Mouse (Mus musculus): ENCODE measurements around the gene Ndufs1. TPM values are rescaled to one million over a fixed set of nuclear protein-coding genes. Genes with fewer than 3 reads are reported as not detected.
"Not testable (repeated sequence)": the region's sequence is repeated elsewhere in the genome, so short reads cannot be mapped to it uniquely, and the experiment has no call there.

Ndufs1 gene
- polyA plus RNA-seq, 1 experiment from 2014 or later: 184 TPM

- Histone ChIP-seq H3K9ac (ENCODE audit: low read depth, low read length) (no peak overlapping the region), H3K9me3 (ENCODE audit: control insufficient read depth, low read length) (no peaks in the 10 kb centered on the region), H3K27ac (ENCODE audit: low read depth, low read length) (no peak overlapping the region), H3K4me1 (replicated peaks; ENCODE audit: control insufficient read depth, insufficient read depth, low read length) (no peaks in the 10 kb centered on the region), H3K4me2 (no peak overlapping the region), H3K36me3 (ENCODE audit: control insufficient read depth, insufficient read depth, low read length) (no peaks in the 10 kb centered on the region), H3K4me3 (ENCODE audit: low read depth, low read length) (no peak overlapping the region), H3K27me3 (replicated peaks; ENCODE audit: control insufficient read depth, insufficient read depth, low read length) (no peaks in the 10 kb centered on the region)
- DNase-seq (ENCODE audit: low spot score) (no peak), ATAC-seq (replicated peaks; ENCODE audit: low FRiP score) (no peak)
- 71% methylated on average over 11 of the region's 11 CpGs for WGBS
These were observed 15.9 kb upstream of the Ndufs1 start for GRCm38 (mm10) chr1:63192306-63193065.

GRCm38 (mm10) chr1:63190851-63191250, 14.2 kb upstream of the Ndufs1 start:
- Histone ChIP-seq H3K9me3 (ENCODE audit: control insufficient read depth, low read length) (no peaks in the 10 kb centered on the region), H3K27ac (ENCODE audit: low read depth, low read length) (no peak overlapping the region), H3K27me3 (replicated peaks; ENCODE audit: control insufficient read depth, insufficient read depth, low read length) (no peaks in the 10 kb centered on the region), H3K4me1 (replicated peaks; ENCODE audit: control insufficient read depth, insufficient read depth, low read length) (no peaks in the 10 kb centered on the region), H3K4me3 (ENCODE audit: low read depth, low read length) (no peak overlapping the region), H3K4me2 (no peak overlapping the region), H3K36me3 (ENCODE audit: control insufficient read depth, insufficient read depth, low read length) (no peaks in the 10 kb centered on the region), H3K9ac (ENCODE audit: low read depth, low read length) (no peak overlapping the region)
- DNase-seq (ENCODE audit: low spot score): no peak
- 90% methylated on average over 8 of the region's 8 CpGs for WGBS
- ATAC-seq (replicated peaks; ENCODE audit: low FRiP score): no peak

- H3K9ac ChIP-seq (ENCODE audit: low read depth, low read length): no peak overlapping the region
- H3K4me2 ChIP-seq: no peak overlapping the region
- H3K36me3 ChIP-seq (ENCODE audit: control insufficient read depth, insufficient read depth, low read length): no peaks in the 10 kb centered on the region
- no peaks in the 10 kb centered on the region for H3K4me1 ChIP-seq (replicated peaks; ENCODE audit: control insufficient read depth, insufficient read depth, low read length)
- WGBS: 81% methylated on average over 3 of the region's 3 CpGs
- H3K9me3 ChIP-seq (ENCODE audit: control insufficient read depth, low read length): no peaks in the 10 kb centered on the region
- no peak overlapping the region for H3K27ac ChIP-seq (ENCODE audit: low read depth, low read length)
- DNase-seq (ENCODE audit: low spot score) (no peak), ATAC-seq (replicated peaks; ENCODE audit: low FRiP score) (no peak)
- H3K27me3 ChIP-seq (replicated peaks; ENCODE audit: control insufficient read depth, insufficient read depth, low read length): no peaks in the 10 kb centered on the region
- no peak overlapping the region for H3K4me3 ChIP-seq (ENCODE audit: low read depth, low read length)
These were observed 11.9 kb upstream of the Ndufs1 start for GRCm38 (mm10) chr1:63188536-63188935.

GRCm38 (mm10) chr1:63185430-63185829, 8.8 kb upstream of the Ndufs1 start:
- ATAC-seq (replicated peaks; ENCODE audit: low FRiP score); H3K4me1 ChIP-seq (replicated peaks; ENCODE audit: control insufficient read depth, insufficient read depth, low read length); H3K9me3 ChIP-seq (ENCODE audit: control insufficient read depth, low read length); H3K4me3 ChIP-seq (ENCODE audit: low read depth, low read length); DNase-seq (ENCODE audit: low spot score); H3K27me3 ChIP-seq (replicated peaks; ENCODE audit: control insufficient read depth, insufficient read depth, low read length); H3K36me3 ChIP-seq (ENCODE audit: control insufficient read depth, insufficient read depth, low read length); H3K4me2 ChIP-seq; H3K27ac ChIP-seq (ENCODE audit: low read depth, low read length); H3K9ac ChIP-seq (ENCODE audit: low read depth, low read length): not testable (repeated sequence)
- 96% methylated on average over 5 of the region's 6 CpGs for WGBS

GRCm38 (mm10) chr1:63182636-63183270, 6.1 kb upstream of the Ndufs1 start:
- WGBS: 61% methylated on average over 10 of the region's 10 CpGs
- DNase-seq (ENCODE audit: low spot score) (no peak), ATAC-seq (replicated peaks; ENCODE audit: low FRiP score) (no peak)
- no peaks in the 10 kb centered on the region for H3K27me3 ChIP-seq (replicated peaks; ENCODE audit: control insufficient read depth, insufficient read depth, low read length)
- no peak overlapping the region for H3K4me3 ChIP-seq (ENCODE audit: low read depth, low read length)
- H3K36me3 ChIP-seq (ENCODE audit: control insufficient read depth, insufficient read depth, low read length): peaks cover 17% of the 10 kb centered on the region
- H3K4me2 ChIP-seq: no peak overlapping the region
- no peaks in the 10 kb centered on the region for H3K9me3 ChIP-seq (ENCODE audit: control insufficient read depth, low read length)
- peaks cover 6% of the 10 kb centered on the region; the same call in 1 of the 2 replicates for H3K4me1 ChIP-seq (replicated peaks; ENCODE audit: control insufficient read depth, insufficient read depth, low read length)
- H3K9ac ChIP-seq (ENCODE audit: low read depth, low read length): no peak overlapping the region
- no peak overlapping the region for H3K27ac ChIP-seq (ENCODE audit: low read depth, low read length)

- peaks cover 17% of the 10 kb centered on the region for H3K36me3 ChIP-seq (ENCODE audit: control insufficient read depth, insufficient read depth, low read length)
- WGBS: 80% methylated on average over 5 of the region's 5 CpGs
- no peaks in the 10 kb centered on the region for H3K9me3 ChIP-seq (ENCODE audit: control insufficient read depth, low read length)
- ATAC-seq (replicated peaks; ENCODE audit: low FRiP score) (no peak), DNase-seq (ENCODE audit: low spot score) (no peak)
- no peak overlapping the region for H3K9ac ChIP-seq (ENCODE audit: low read depth, low read length)
- H3K27ac ChIP-seq (ENCODE audit: low read depth, low read length): no peak overlapping the region
- no peak overlapping the region for H3K4me2 ChIP-seq
- H3K4me3 ChIP-seq (ENCODE audit: low read depth, low read length): no peak overlapping the region
- H3K4me1 ChIP-seq (replicated peaks; ENCODE audit: control insufficient read depth, insufficient read depth, low read length): peaks cover 7% of the 10 kb centered on the region; the same call in 1 of the 2 replicates
- no peaks in the 10 kb centered on the region for H3K27me3 ChIP-seq (replicated peaks; ENCODE audit: control insufficient read depth, insufficient read depth, low read length)
These were observed 5.6 kb upstream of the Ndufs1 start for GRCm38 (mm10) chr1:63182212-63182611.

GRCm38 (mm10) chr1:63181480-63181879, 4.8 kb upstream of the Ndufs1 start:
- ATAC-seq (replicated peaks; ENCODE audit: low FRiP score) (no peak), DNase-seq (ENCODE audit: low spot score) (no peak)
- peaks cover 17% of the 10 kb centered on the region for H3K36me3 ChIP-seq (ENCODE audit: control insufficient read depth, insufficient read depth, low read length)
- H3K4me3 ChIP-seq (ENCODE audit: low read depth, low read length): no peak overlapping the region
- no peaks in the 10 kb centered on the region for H3K27me3 ChIP-seq (replicated peaks; ENCODE audit: control insufficient read depth, insufficient read depth, low read length)
- H3K4me1 ChIP-seq (replicated peaks; ENCODE audit: control insufficient read depth, insufficient read depth, low read length): peaks cover 7% of the 10 kb centered on the region; the same call in 1 of the 2 replicates
- 86% methylated on average over 1 of the region's 1 CpGs for WGBS
- no peak overlapping the region for H3K4me2 ChIP-seq
- H3K9ac ChIP-seq (ENCODE audit: low read depth, low read length): no peak overlapping the region
- H3K27ac ChIP-seq (ENCODE audit: low read depth, low read length): no peak overlapping the region
- no peaks in the 10 kb centered on the region for H3K9me3 ChIP-seq (ENCODE audit: control insufficient read depth, low read length)

GRCm38 (mm10) chr1:63181019-63181418, 4.4 kb upstream of the Ndufs1 start:
- H3K27ac ChIP-seq (ENCODE audit: low read depth, low read length): no peak overlapping the region
- ATAC-seq (replicated peaks; ENCODE audit: low FRiP score): peak; percentile 73
- WGBS: 10% methylated on average over 3 of the region's 3 CpGs

GRCm38 (mm10) chr1:63180575-63180974, 3.9 kb upstream of the Ndufs1 start:
- not testable (repeated sequence) for DNase-seq (ENCODE audit: low spot score); H3K9me3 ChIP-seq (ENCODE audit: control insufficient read depth, low read length); H3K4me1 ChIP-seq (replicated peaks; ENCODE audit: control insufficient read depth, insufficient read depth, low read length); H3K4me2 ChIP-seq; H3K27ac ChIP-seq (ENCODE audit: low read depth, low read length); H3K9ac ChIP-seq (ENCODE audit: low read depth, low read length); H3K4me3 ChIP-seq (ENCODE audit: low read depth, low read length); H3K27me3 ChIP-seq (replicated peaks; ENCODE audit: control insufficient read depth, insufficient read depth, low read length)
- ATAC-seq (replicated peaks; ENCODE audit: low FRiP score): peak; percentile 29
- WGBS: 58% methylated on average over 4 of the region's 4 CpGs
- peaks cover 17% of the 10 kb centered on the region for H3K36me3 ChIP-seq (ENCODE audit: control insufficient read depth, insufficient read depth, low read length)

More at GRCm38 (mm10) chr1:63181019-63181418, 4.4 kb upstream of the Ndufs1 start:
- Histone ChIP-seq H3K9ac (ENCODE audit: low read depth, low read length) (no peak overlapping the region), H3K36me3 (ENCODE audit: control insufficient read depth, insufficient read depth, low read length) (peaks cover 17% of the 10 kb centered on the region), H3K27me3 (replicated peaks; ENCODE audit: control insufficient read depth, insufficient read depth, low read length) (no peaks in the 10 kb centered on the region), H3K9me3 (ENCODE audit: control insufficient read depth, low read length) (no peaks in the 10 kb centered on the region), H3K4me1 (replicated peaks; ENCODE audit: control insufficient read depth, insufficient read depth, low read length) (peaks cover 7% of the 10 kb centered on the region; the same call in 1 of the 2 replicates), H3K4me3 (ENCODE audit: low read depth, low read length) (no peak overlapping the region), H3K4me2 (no peak overlapping the region)
- DNase-seq (ENCODE audit: low spot score): peak; percentile 81
